Mouse (Mus musculus) mouse trophoblast stem cell (cell line): ENCODE measurements at regions not wholly inside any gene's neighbourhood (a gene's known extent, or its start where the extent isn't known, plus 50 kb on each side); places are given as distances from the start of the nearest gene placed in this dataset.
"Not testable (repeated sequence)": the region's sequence is repeated elsewhere in the genome, so short reads cannot be mapped to it uniquely, and the experiment has no call there.

Experiments
- in situ Hi-C, 2 experiments: fragments of 300-500 bp; cut with MseI, MboI; formaldehyde crosslinking; loops; 2 replicates in 1 of 2; 3 replicates in 1 of 2; pipeline ENCODE4 v1.15.1; 2025

DNA sequence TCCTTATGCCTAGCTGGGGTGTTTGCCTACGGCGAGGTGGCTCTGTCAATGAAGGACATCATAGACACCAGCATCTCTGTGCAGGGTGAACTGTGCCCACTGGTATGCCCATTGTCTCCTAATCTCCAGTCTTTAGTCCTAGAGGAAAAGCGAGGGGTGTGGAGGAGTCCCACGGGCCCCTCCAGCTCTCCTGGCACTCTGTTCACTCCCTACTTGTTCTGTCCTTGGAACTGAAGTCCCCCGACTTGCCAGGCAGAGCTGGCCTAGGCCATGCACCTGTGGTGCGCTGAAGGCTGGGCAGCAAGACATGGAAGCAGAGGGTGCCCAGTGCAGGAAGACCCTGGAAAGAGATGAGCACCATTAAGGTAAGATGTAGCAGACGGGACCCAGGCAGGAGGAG, 150.6 kb upstream of the Haao start:
- in situ Hi-C loops, result no loop called here

DNA sequence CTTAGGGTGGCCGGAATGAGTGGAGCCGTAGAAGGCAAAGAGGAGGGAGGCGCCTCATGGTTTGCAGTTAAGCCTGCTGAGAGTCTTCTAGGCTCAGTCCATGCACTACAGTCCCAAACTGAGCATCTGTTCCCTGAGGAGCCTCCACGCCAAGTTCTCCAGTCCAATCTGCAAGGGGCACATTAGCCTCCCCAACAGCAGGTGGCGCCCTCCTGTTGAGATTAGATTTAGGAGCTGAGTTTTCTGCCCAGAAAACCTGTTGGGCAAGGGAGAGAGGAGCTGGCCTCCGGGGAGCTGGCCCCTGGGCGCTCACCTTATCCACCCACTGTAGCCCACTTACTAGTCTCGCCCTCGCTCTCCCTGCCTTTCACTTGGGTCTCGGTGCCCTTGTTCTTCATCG, 150.0 kb upstream of the Haao start:
- in situ Hi-C loops, result no loop called here

DNA sequence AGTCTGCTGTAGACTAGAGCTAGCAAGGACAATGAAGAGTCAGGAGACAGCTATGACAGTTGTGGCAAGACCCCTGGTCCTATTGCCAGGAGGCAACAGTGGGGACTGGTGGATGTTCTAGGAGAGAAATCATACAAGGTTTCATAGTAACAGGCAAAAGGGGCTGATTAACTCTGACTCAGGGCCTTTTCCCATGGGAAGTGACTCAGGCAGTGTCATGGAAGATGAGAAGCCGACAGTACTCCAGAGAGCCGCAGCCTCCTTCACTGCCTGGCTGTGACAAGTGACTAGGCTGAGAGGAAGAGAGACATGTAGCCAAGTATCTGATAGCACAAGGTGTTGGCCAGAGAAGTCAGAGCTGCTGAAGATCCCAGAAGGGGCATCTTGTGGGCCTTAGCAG, 145.3 kb upstream of the Haao start:
- in situ Hi-C loops, result no loop called here

DNA sequence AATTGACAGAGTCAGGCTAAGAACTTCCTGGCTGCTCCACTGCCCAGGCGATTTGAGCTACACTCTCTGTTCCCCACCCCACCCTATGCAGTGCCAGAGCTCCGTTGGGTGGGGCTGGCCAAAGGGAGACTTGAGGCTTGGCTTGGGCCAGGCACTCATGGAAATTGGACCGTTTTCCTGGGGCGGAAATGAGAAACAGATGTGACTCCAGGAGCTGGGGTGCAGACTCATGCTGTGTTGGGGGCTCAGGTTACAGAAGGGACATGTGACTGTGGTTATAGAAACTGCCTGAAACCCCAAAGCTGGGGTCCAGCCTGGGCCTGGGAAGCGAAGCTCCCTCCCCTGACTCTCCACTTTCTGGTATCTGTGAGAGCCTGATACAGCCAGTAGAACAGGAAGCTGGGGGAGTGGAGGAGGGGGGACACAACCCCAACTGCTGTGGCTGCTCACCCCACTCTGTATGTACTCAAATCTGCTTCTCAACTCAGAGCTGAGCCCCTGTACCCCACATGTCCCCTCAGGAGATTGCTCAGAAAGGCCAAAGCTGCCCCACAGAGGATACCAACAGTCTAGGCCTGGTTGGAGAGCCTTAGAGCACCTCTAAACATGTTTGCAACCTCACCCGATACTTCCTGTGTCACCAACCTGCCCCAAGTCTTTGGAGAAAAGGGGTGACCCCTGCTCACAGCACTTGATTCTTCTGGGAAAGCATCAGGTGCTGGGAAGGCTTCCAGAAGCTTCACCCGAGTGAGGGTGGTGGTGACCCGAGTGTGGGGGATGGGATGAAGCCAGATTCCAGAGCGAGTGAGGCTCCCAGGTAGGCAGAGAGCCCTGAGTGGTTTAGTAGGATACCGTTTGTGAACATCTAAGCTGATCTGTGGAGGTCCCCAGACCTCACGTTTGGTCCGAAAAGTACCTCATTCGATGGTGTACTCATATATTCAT, 142.9 kb upstream of the Haao start:
- in situ Hi-C loops, result no loop called here

DNA sequence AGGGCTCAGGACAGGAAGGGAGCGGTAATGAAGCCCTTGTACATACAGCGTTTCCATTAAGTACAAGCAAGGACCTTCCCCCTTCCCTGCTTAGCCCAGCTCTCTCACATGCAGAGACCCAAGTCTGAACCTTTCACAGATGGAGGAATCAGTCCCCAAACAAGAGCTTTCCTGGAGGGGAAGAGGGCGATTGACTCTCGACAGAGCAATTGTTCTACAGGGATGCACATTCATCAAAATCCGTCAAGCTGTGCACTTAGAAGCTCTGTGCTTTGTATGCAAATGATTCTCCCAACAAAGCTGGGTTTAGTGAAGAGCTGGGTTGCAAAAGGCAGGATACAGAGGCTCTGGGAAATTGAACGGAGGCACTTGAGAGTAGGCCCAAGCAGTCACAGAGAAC, 141.1 kb upstream of the Haao start:
- in situ Hi-C loops, result no loop called here

DNA sequence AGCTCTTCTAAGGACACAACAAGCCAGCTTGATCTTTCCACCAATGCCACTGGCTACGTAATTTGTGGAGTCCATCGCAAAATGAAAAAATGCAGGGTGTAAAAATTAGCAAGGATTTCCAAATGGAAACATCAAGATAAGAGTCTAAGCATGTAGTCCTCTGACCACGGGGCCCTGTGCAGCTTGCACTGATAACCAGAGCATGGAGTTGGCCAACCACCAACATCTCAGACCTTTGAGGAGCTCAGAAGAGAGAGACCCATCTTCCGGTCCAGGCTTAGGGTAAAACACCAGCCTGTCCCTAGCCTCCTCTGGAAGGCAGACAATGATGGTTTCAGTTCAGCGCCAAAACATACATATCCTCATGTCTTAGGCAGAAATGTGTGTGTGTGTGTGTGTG, 140.4 kb upstream of the Haao start:
- in situ Hi-C loops, result no loop called here

DNA sequence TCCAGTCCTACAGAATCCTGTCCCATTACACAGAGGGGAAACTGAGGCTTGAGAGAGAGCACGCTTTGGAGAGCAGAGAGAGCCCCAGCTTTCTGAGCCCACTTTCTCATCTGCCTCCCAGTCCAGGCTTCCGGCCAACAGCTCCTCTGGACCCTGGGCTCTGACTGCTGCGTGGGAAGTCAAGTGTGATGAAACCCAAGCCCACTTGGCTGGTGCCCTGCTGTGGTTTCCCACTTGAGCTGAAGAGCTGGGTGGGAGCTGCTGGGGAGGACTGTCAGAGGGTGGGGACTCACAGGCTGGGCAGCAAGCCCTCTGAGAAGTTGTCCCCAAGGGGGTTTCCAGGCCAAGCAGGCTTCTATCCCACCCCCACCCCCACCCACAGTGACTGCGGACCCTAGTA, 139.9 kb upstream of the Haao start:
- in situ Hi-C loops, result no loop called here

DNA sequence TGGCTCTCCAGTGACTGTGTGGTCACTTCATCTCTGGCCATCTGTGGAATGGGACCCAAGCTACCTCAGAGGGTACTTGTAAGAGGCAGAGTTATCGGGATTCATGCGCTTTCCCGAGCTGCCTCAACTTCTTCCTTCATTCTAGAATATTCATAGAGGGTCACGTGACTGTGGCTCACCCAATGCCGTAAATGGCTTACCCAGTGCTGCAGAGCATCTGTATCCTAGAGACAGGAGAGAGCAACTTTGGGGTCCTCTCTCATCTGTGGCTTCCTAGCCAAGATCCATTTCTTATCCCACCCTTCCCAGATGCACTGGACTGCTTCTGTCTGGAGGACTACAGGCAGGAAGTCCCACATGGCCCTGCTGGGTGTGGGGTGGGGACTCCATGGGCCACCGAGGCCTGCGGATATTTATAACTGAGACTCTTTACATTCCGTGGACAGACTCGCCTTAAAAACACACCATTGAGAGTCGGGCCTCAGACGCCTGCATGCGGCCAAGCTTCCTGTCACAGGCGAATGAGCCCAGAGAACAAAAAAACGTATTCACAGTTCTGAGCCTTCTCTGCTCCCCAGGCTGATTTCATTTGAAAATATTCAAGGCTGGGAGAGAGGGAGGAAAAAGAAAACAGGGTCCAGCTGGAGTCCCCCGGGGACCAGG, 138.3 kb upstream of the Haao start:
- in situ Hi-C loops, result no loop called here

DNA sequence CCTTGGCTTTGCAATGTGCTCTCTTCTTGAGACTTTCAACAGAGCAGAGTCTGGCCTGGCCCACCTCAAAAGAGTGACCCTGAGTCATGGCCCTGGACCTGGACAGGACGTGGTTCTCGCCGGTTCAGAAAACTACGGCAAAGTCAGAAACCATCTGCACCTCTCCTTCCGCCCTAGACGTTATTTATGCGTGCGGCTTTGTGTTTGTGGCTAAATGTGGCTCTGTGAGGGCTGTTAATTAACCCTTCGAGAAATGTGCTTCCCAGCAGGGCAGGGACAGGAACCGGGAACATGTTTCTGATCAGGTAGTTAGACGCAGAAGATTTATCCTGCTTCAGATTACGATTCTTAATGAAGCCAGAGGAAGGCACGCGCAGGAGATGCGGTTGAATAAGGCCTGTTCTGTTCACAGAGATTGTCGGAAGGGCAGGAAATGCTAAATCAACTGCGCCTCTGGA, 137.6 kb upstream of the Haao start:
- in situ Hi-C loops, result no loop called here

DNA sequence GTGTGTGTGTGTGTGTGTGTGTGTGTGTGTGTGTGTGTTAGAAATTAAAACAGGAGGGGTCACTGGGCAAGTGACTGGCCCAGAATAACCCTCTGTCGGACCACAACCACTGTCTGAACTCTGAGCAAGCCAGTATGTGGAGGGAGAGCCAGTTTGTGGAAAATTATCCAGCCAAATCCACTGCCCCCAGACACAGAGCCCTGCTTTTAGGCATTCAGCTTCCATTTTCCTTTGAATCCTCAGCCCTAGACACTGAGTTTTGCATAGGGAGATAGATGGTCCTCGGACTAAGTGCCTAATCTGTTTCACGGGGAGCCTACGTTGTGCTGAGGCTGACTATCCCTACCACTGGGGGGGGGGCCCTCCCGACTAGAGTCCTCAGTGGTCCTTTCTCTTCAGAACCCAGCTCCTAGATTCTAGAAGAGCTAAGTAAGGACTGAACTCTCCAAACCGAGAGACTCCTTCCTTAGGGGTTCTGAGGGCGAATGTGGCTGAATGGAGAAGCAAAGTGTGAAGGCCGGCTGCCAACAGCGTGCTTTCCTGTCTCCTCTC, 136.2 kb upstream of the Haao start:
- in situ Hi-C loops, result no loop called here

DNA sequence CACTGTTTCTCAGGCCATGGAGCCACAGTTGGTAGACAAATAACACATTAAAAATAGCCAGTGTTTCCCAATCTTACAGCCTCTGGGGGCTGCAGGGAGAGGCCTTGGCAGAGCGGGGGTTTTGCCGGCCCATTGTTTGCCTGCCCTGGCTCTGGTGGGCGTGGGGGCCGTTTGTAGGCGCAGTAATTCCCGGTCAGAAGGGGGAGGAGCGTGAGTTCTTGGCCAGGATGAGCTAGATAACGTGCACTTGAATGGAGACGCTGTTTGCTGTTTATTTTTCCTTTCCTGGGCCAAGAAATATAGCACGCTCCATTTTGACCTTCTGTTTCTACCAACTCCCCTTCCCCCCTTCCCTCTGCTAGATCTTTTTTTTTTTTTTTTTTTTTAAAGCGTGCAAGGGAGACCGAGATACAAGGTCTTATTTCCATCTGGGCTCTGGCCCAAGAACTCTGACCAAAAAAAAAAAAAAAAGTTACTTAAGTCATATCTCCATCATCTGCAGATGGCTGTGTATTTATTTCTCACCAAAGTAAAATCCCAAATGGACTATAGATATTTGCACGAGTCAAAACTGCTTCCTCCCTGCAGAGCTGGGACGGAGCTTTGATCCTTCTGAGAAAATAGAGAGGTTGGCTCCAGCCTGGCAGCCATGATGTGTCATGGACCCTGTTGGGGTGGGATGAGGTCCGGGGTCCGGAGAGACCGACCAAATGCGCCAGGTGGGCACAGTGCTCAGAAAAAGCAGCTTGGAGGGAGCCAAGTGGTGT, 135.5 kb upstream of the Haao start:
- in situ Hi-C loops, result no loop called here

DNA sequence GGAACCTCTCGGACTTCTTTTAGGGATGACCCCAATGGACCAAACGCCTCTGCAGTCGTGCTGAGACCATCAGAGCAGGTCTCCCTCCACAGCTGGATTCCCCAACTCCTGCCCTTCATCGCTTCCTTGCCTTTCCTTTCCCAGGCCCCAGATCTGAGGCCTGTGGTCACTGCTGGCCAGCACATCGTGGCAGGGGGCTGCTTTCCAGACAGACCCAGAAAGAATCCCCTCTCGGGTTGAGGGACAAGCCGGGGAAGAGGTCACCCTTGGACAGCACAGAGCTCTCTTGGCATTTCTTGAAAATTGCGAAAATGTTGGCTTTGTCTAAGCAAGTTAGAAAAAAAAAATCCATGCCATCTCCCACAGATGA, 134.9 kb upstream of the Haao start:
- in situ Hi-C loops, result no loop called here

DNA sequence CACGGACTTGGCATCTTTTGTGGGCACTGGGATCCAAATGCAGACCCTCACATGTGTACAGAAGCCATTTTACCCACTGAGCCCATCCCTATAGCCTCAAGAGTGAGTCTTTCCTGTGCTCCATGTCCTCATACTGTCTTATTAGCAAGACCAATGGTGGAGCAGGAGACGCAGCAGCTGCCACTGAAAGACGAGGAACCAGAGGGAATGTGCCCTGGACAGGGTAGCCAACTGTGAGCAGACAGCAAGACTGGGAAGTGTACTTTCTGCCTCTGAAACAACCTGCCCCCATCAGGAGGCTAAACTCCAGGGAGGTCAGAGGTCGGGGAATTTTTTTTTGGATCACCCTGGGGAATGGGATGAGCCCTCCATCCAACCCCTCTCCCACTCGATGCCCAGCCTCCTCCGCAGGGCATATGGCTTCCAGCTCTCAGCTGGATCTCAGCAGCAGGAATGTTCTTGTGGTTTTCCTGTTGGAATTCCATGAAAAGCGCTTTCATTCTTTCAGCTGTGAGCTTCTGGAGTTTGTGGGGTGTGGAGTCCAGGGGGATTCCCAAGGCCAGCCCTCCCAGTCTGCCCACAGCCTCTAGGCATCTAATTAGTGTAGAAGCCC, 131.2 kb upstream of the Haao start:
- in situ Hi-C loops, result no loop called here

DNA sequence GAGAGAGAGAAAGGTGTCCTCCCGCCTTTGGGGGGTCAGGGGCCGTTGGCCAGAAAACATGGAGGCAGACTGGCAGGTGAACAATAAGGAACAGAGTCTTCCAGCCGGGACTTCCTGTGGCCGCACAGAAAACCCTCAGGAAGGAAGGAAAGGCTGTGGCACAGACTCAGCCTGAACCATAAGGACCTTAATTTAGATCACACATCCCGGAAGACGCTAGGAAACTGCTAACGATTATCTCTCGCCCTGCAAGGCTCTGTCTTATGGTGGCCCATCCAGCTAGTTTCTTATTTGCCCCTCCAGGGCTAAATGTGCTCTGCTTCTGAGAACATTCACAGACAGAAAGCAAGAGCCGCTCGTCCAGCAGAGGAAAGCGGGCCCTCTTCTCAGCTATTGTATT, 130.0 kb upstream of the Haao start:
- in situ Hi-C loops, result no loop called here

DNA sequence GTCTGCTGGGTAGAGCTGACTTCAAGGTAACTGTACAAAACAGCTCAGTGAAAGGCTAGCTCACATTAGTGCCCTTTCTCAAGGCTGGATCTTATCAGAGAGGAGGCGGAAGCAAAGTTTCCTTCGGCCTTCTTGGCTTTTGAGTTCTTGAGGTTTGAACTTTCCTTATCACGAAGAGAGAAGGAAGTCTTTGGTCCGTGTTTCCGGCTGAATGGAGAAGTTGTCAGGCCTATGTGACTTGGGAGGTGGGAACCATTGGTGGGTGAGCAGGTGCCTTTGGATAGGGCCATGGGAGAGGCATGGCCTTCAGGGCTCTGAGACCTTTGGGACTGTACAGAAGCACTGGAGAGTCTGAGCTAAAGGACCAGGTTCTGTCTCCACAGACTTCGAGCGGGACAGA, 128.1 kb upstream of the Haao start:
- in situ Hi-C loops, result no loop called here

DNA sequence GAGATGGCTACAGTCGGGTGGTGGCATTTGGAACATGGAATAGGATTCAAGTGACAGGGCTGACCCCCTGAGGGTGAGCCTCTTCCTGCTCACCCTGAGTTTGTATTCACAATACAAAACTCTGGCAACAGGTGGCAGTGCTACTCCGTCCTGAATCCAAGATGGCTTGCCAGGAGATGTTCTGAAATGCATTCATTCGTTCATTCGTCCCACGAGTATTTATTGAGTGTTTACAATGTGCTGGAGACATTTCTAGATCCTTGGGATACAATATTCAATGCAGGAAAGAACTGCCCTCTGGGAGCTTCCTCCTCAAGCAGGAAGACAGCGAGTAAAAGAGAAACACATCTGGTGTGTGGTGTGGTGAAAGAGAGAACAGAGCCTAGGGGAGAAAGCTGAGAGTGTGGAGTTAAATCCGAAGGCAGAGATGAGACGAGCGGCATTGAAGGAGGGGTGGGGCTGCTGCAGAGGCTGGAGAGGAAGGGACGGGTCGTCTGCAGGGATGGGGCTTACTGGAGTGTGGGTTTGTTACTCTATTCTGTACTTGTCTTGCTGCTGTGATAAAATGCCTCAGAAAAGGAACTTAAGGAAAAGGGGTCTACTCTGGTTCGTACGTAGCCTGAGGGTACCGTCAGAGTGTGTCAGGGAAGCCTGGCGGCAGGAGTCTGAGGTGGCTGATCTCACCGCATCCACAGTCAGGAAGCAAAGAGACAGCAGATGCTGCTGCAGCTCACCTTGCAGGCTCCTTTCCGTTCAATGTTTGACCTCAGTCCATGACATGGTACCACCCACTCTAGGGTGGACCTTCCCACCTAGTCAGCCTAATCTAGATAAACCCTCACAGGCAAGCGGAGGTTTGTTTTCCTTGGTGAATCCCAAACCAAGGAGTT, 125.9 kb upstream of the Haao start:
- in situ Hi-C loops, result no loop called here

DNA sequence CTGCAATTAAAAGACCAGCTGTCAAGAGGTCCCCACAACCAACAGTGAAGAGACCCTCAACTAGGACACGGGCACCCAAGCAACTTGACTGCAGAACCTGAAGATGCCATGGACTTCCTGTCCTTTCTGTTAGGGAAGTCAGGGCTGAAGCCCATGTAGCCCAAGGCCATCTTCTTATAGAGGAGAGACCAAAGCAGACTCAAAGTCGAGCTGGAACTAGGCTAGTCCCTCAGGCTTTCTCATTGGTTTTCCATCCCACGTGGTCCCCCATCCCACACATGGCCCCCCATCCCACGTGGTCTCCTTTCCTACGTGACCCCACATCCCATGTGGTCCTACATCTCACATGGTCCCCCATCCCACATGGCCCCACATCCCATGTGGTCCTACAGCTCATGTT, 125.1 kb upstream of the Haao start:
- in situ Hi-C loops, result no loop called here

DNA sequence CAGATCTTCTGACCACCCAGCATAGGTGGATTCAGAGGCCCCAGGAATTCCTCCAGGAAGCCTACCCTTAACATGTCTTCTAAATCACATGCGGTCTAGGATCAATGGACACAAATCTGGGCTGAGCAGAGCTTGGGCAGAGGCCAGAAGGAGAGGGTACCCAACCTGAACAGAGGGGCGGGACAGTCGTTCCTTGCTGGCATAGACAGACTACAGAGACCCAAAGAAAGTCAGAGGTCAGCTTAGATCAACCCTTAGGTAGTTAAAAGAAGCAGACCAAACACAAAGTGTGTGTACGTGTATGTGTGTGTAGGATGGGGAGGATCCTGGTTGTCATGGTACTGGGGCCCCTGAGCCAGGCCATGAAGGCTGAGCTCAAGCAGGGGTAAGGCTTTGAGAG, 124.7 kb upstream of the Haao start:
- in situ Hi-C loops, result no loop called here

DNA sequence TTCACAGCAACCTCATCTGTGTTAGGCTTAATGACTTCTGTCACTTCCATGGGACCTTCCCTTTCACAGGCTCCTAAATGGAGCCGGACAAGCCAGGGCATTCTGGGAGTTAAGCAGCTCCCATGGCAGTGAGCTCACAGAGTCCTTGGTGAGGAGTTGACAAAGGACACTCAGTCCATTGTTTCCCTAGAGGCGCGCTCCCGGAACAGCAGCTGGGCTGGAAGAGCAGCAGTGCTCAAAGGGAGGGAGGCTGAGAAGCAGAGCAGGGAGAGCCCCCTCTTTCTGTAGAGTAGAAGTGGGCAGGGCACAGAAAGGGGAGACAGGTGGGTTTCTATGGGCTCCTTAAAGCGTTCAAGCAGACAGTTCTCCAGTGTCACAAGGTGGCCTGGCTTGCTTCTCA, 124.3 kb upstream of the Haao start:
- in situ Hi-C loops, result no loop called here

DNA sequence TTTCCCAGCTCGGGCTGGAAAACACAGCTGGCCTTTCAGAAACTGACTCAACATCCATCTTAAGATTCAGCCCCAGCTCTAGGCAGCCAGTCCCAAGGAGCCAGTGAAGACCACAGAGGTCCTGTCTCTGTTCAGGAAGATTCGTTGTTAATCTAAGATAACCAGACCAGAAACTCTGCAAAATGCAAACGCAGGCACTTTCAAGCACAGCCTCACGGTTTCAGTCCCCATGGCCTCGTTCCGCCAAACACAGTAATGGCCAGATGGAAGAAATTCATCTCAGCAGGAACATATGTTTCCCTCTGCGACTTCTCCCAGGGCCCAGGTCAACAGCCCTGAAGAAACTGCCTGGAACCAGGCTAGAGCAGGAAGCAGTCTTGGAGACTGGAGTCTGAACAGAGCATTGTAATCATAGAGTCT, 121.7 kb upstream of the Haao start:
- in situ Hi-C loops, result no loop called here

DNA sequence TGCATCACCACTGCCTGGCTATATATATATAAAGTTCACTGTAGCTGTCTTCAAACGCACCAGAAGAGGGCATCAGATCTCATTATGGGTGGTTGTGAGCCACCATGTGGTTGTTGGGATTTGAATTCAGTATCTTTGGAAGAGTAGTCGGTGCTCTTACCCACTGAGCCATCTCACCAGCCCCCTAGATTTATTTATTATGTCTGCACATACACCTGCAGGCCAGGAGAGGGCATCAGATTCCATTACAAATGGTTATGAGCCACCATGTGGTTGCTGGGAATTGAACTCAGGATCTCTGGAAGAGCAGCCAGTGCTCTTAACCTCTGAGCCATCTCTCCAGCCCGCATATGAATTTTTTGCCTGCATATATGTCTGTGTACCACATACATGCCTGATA, 120.4 kb upstream of the Haao start:
- in situ Hi-C loops, result not testable (repeated sequence)
